Mouse (Mus musculus) right cerebral cortex, adult 18-20 months (tissue): ENCODE data around the gene Steap1.

Source experiments
- DNase-seq: peaks from one replicate; pipeline ENCODE4 v3.0.0; 2022; ENCODE audit warnings: mixed read lengths

Steap1 gene

GRCm38 (mm10) chr5:5748866-5749682, at the start of gene Steap1:
TSS of gene Steap1 (minus strand) at chr5:5749326.
- peak; percentile 70 for DNase-seq

- no peak for DNase-seq
Measured at GRCm38 (mm10) chr5:5787106-5787505, 38.0 kb upstream of the Steap1 start.

GRCm38 (mm10) chr5:5756392-5757019, 7.4 kb upstream of the Steap1 start:
- no peak for DNase-seq

GRCm38 (mm10) chr5:5755039-5755438, 5.9 kb upstream of the Steap1 start:
- DNase-seq: peak; percentile 43

GRCm38 (mm10) chr5:5749772-5750222, 671 bp upstream of the Steap1 start:
- peak; percentile 32 for DNase-seq

GRCm38 (mm10) chr5:5734445-5734844, 14.7 kb downstream of the Steap1 start:
- no peak for DNase-seq

GRCm38 (mm10) chr5:5732858-5733257, 16.3 kb downstream of the Steap1 start:
- no peak for DNase-seq

- DNase-seq: no peak
Measured at GRCm38 (mm10) chr5:5732208-5732607, 16.9 kb downstream of the Steap1 start.

- no peak for DNase-seq
Measured at GRCm38 (mm10) chr5:5729904-5730303, 19.2 kb downstream of the Steap1 start.

- no peak for DNase-seq
Measured at GRCm38 (mm10) chr5:5722217-5722616, 26.9 kb downstream of the Steap1 start.

GRCm38 (mm10) chr5:5711032-5711431, 38.1 kb downstream of the Steap1 start:
- DNase-seq: peak; percentile 20

GRCm38 (mm10) chr5:5707341-5708278, 41.5 kb downstream of the Steap1 start:
- no peak for DNase-seq

- no peak for DNase-seq
Measured at GRCm38 (mm10) chr5:5705019-5705418, 44.1 kb downstream of the Steap1 start.

GRCm38 (mm10) chr5:5700386-5700785, 48.7 kb downstream of the Steap1 start:
- no peak for DNase-seq

GRCm38 (mm10) chr5:5698830-5699229, 50.3 kb downstream of the Steap1 start:
- no peak for DNase-seq

GRCm38 (mm10) chr5:5695401-5695942, 53.7 kb downstream of the Steap1 start:
- DNase-seq: no peak

- DNase-seq: peak; percentile 43
Measured at GRCm38 (mm10) chr5:5693956-5694653, 55.0 kb downstream of the Steap1 start, which contains the start of gene Steap2. TSS of gene Steap2 (minus strand) at chr5:5694578.

- DNase-seq: no peak
Measured at GRCm38 (mm10) chr5:5693541-5693955, 55.6 kb downstream of the Steap1 start.

- DNase-seq: no peak
Measured at GRCm38 (mm10) chr5:5692167-5692738, 56.9 kb downstream of the Steap1 start.

- no peak for DNase-seq
Measured at GRCm38 (mm10) chr5:5688945-5689540, 60.1 kb downstream of the Steap1 start.

GRCm38 (mm10) chr5:5688228-5688627, 60.9 kb downstream of the Steap1 start:
- no peak for DNase-seq
